Mouse (Mus musculus): ENCODE measurements around the gene Cpsf4l.

DNA sequence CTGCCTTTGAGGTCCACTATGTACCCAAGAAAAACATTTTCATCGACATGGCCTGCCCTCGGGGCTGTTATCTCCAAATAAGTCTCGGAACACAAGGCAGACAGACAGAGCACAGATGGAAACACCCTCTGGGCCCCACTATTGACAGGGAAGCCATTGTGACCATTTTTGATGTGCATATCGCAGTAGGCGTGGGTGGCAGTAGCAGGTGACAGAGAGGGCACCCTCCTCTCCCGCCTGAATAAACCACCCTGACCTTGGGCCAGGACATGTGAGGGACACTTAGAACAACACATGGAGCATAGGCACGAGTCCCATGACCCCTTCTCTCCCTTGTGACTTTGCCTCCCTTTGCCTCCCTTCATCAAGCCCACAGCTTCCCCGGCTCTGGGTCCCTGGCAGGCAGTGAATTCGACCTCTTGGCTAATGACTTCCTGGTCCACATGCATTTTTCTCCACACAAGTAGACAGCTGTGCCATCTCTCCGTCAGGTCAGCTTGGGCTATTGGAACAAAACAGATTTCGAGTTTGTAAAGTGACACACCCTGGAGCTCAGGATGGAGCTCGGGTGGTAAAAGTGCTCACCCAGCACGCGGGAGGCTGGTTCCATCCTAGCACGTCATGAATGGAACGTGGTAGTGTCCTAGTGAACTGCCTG is 8.1 kb upstream of the Cpsf4l start:
- TF ChIP-seq FLI1 (IDR thresholded peaks at IDR 0.05; ENCODE audit: low read length) (no peak), GATA1 (IDR thresholded peaks at IDR 0.05; ENCODE audit: borderline replicate concordance, low read length) (no peak)
